Mouse (Mus musculus) neural tube, embryonic 15.5 days (tissue): Measurements from ENCODE around the gene Ssxb9. TPM values are rescaled to one million over a fixed set of nuclear protein-coding genes. Genes with fewer than 3 reads are reported as not detected.
"Not testable (repeated sequence)": the region's sequence is repeated elsewhere in the genome, so short reads cannot be mapped to it uniquely, and the experiment has no call there.

Experiments used
- ATAC-seq: fragments of 200-750 bp; cut with Nextera tagmentation; 2 replicates; pipeline ENCODE4 v1.8.0; 2017; ENCODE audit warnings: mild to moderate bottlenecking, moderate TSS enrichment, moderate library complexity; ENCODE audit not compliant: low FRiP score
- H3K27ac ChIP-seq: fragments of 300-500 bp; sonication (generic); replicated peaks from 2 replicates; pipeline ENCODE4 v1.5.1; 2015; ENCODE audit warnings: mild to moderate bottlenecking, inconsistent platforms
- H3K27me3 ChIP-seq: fragments of 300-500 bp; sonication (generic); replicated peaks from 2 replicates; pipeline ENCODE4 v1.6.1; 2015; ENCODE audit warnings: inconsistent platforms
- H3K36me3 ChIP-seq: fragments of 300-500 bp; sonication (generic); 2 replicates; pipeline ENCODE4 v1.6.1; 2015; ENCODE audit warnings: inconsistent platforms
- H3K4me1 ChIP-seq: fragments of 300-500 bp; sonication (generic); 2 replicates; pipeline ENCODE4 v1.6.1; 2015; ENCODE audit warnings: inconsistent platforms
- H3K4me2 ChIP-seq: fragments of 300-500 bp; sonication (generic); 2 replicates; pipeline ENCODE4 v1.6.1; 2015; ENCODE audit warnings: inconsistent platforms, mild to moderate bottlenecking, moderate library complexity
- H3K4me3 ChIP-seq: fragments of 300-500 bp; sonication (generic); replicated peaks from 2 replicates; pipeline ENCODE4 v1.5.1; 2015; ENCODE audit warnings: mild to moderate bottlenecking, inconsistent platforms
- H3K9ac ChIP-seq: fragments of 300-500 bp; sonication (generic); replicated peaks from 2 replicates; pipeline ENCODE4 v1.6.1; 2015; ENCODE audit warnings: mild to moderate bottlenecking, inconsistent platforms
- H3K9me3 ChIP-seq: fragments of 300-500 bp; sonication (generic); replicated peaks from 2 replicates; pipeline ENCODE4 v1.6.1; 2016; ENCODE audit warnings: inconsistent platforms
- WGBS: fragments of 180-500 bp; shearing (Covaris S2); methylation state at CpG from one replicate; pipeline ENCODE4 v1.1.7; 2015; ENCODE audit warnings: mixed read lengths; 5-methylcytosine and 5-hydroxymethylcytosine counted together
- polyA plus RNA-seq: library from polyadenylated mRNA; unstranded; fragments of >200 nt; fragmentation: Nextera tagmentation; extraction: Ambion mirVana; gene quantifications from 2 replicates; pipeline ENCODE4 v1.2.1, GENCODE M21; 2015

Ssxb9 gene
- not detected in 2 replicates for polyA plus RNA-seq

- not testable (repeated sequence) for ATAC-seq, H3K27me3 ChIP-seq, H3K4me3 ChIP-seq, H3K4me2 ChIP-seq, H3K9ac ChIP-seq, H3K36me3 ChIP-seq, H3K27ac ChIP-seq, H3K9me3 ChIP-seq, H3K4me1 ChIP-seq
- whole genome bisulfite sequencing, result 26% methylated on average over 1 of the region's 1 CpGs
These were observed at the start of gene Ssxb9 for GRCm38 (mm10) chrX:8366678-8367077. Gene Ssxb9, plus strand, starts transcription at chrX:8366978.

- no peak within 1 kb of the TSS for H3K27ac ChIP-seq
- no peaks in the 10 kb centered on the region; the same call in 1 of the 2 replicates for H3K9me3 ChIP-seq
- no peak for ATAC-seq
- H3K4me2 ChIP-seq, result no peak within 1 kb of the TSS
- H3K4me1 ChIP-seq, result no peaks in the 10 kb centered on the region
- WGBS, result 70% methylated on average over 2 of the region's 2 CpGs
- H3K27me3 ChIP-seq, result no peaks in the 10 kb centered on the region
- no peaks in the 10 kb centered on the region for H3K36me3 ChIP-seq
- no peak within 1 kb of the TSS for H3K9ac ChIP-seq
- no peak within 1 kb of the TSS for H3K4me3 ChIP-seq
These were observed 39.7 kb upstream of the Ssxb9 start, which contains the start of gene Ssxb10 for GRCm38 (mm10) chrX:8327124-8327523. Gene Ssxb10, plus strand, starts transcription at chrX:8327424.

- H3K9me3 ChIP-seq, H3K27me3 ChIP-seq, H3K4me1 ChIP-seq, H3K9ac ChIP-seq, H3K4me2 ChIP-seq, H3K36me3 ChIP-seq, ATAC-seq, H3K27ac ChIP-seq, H3K4me3 ChIP-seq: not testable (repeated sequence)
- WGBS, result 59% methylated on average over 1 of the region's 1 CpGs
These were observed 46.2 kb downstream of the Ssxb9 start, which contains the start of gene Ssxb1 for GRCm38 (mm10) chrX:8413005-8413404. Gene Ssxb1, plus strand, starts transcription at chrX:8413305.

Other genes with a start within 250 kb of the Ssxb9 start
- 56.2 and 64.9 TPM in 2 replicates for gene Wdr13, start 234.1 kb upstream of the Ssxb9 start, polyA plus RNA-seq
- 309 and 341 TPM in 2 replicates for gene Rbm3, start 221.1 kb upstream of the Ssxb9 start, polyA plus RNA-seq
- gene Tbc1d25, start 190.8 kb upstream of the Ssxb9 start, polyA plus RNA-seq, result 22.7 and 23.3 TPM in 2 replicates
- 32.1 and 36.2 TPM in 2 replicates for gene Ebp, start 173.5 kb upstream of the Ssxb9 start, polyA plus RNA-seq
- gene Porcn, start 160.5 kb upstream of the Ssxb9 start, polyA plus RNA-seq, result 41.9 and 48.9 TPM in 2 replicates
- 44.7 and 47.1 TPM in 2 replicates for gene Ftsj1, start 114.6 kb upstream of the Ssxb9 start, polyA plus RNA-seq
- gene Slc38a5, start 95.8 kb upstream of the Ssxb9 start, polyA plus RNA-seq, result 36.8 and 41.2 TPM in 2 replicates
- not detected in 2 replicates for gene Ssxb10, start 39.6 kb upstream of the Ssxb9 start, polyA plus RNA-seq
- gene Ssxb1, start 46.3 kb downstream of the Ssxb9 start, polyA plus RNA-seq, result not detected in 2 replicates
- gene Ssxb2, start 94.7 kb downstream of the Ssxb9 start, polyA plus RNA-seq, result not detected in 2 replicates
- not detected in 2 replicates for gene Gm14459, start 158.0 kb downstream of the Ssxb9 start, polyA plus RNA-seq
- gene Ssxb6, start 181.3 kb downstream of the Ssxb9 start, polyA plus RNA-seq, result not detected in 2 replicates
- not detected in 2 replicates for gene Ssxb3, start 224.8 kb downstream of the Ssxb9 start, polyA plus RNA-seq